Mouse (Mus musculus) testis, adult 2 months (tissue): Measurements from ENCODE around the gene Pde8a. TPM values are rescaled to one million over a fixed set of nuclear protein-coding genes. Genes with fewer than 3 reads are reported as not detected.

Experiments
- H3K27ac ChIP-seq: fragments of 200-500 bp; 2 replicates; pipeline ENCODE4 v1.5.1; 2012; ENCODE audit warnings: low read depth, low read length; ENCODE audit not compliant: control insufficient read depth, insufficient read depth
- H3K27me3 ChIP-seq: fragments of 200-500 bp; 2 replicates; pipeline ENCODE4 v1.6.1; 2012; ENCODE audit warnings: mild to moderate bottlenecking, low read length, moderate library complexity; ENCODE audit not compliant: control insufficient read depth, insufficient read depth
- H3K36me3 ChIP-seq: fragments of 200-500 bp; 2 replicates; pipeline ENCODE4 v1.6.1; 2012; ENCODE audit warnings: mild to moderate bottlenecking, low read length; ENCODE audit not compliant: control insufficient read depth, insufficient read depth
- H3K4me1 ChIP-seq: fragments of 200-500 bp; 2 replicates; pipeline ENCODE4 v1.6.1; 2012; ENCODE audit warnings: low read length; ENCODE audit not compliant: control insufficient read depth, insufficient read depth
- H3K4me3 ChIP-seq: fragments of 200-500 bp; 2 replicates; pipeline ENCODE4 v1.5.1; 2012; ENCODE audit warnings: low read depth, mild to moderate bottlenecking, low read length, moderate library complexity, mixed read lengths; ENCODE audit not compliant: control insufficient read depth
- CTCF ChIP-seq: fragments of 200-500 bp; IDR thresholded peaks from 2 replicates; pipeline ENCODE4 v1.5.1; 2012; ENCODE audit warnings: low read depth, mild to moderate bottlenecking, inconsistent platforms, low read length, moderate library complexity; ENCODE audit not compliant: control insufficient read depth, insufficient read depth, insufficient replicate concordance
- POLR2A ChIP-seq: fragments of 200-500 bp; IDR thresholded peaks from 2 replicates; pipeline ENCODE4 v1.6.1; 2012; ENCODE audit warnings: low read depth, mild to moderate bottlenecking, inconsistent platforms, low read length, moderate library complexity; ENCODE audit not compliant: control insufficient read depth
- polyA plus RNA-seq: library from polyadenylated mRNA; depleted of rRNA; stranded (reverse); fragments of >200 nt; gene quantifications from 2 replicates; pipeline ENCODE4 v1.2.3, GENCODE M21; 2012

The Pde8a gene
- polyA plus RNA-seq, 1 experiment = 101 TPM

GRCm38 (mm10) chr7:81336432-81336786 lies 123.0 kb downstream of the Pde8a start:
- H3K27me3 ChIP-seq = no peaks in the 10 kb centered on the region
- no peak overlapping the region for H3K4me3 ChIP-seq
- H3K36me3 ChIP-seq = no peaks in the 10 kb centered on the region; the same call in none of the 2 replicates
- H3K4me1 ChIP-seq = no peaks in the 10 kb centered on the region
- TF ChIP-seq POLR2A (no peak), CTCF (peak; percentile 30; the same call in 1 of the 2 replicates)
- H3K27ac ChIP-seq = no peak overlapping the region

- H3K27me3 ChIP-seq = no peaks in the 10 kb centered on the region
- H3K36me3 ChIP-seq = no peaks in the 10 kb centered on the region; the same call in none of the 2 replicates
- no peak overlapping the region for H3K4me3 ChIP-seq
- TF ChIP-seq CTCF (no peak), POLR2A (no peak)
- no peaks in the 10 kb centered on the region for H3K4me1 ChIP-seq
- no peak overlapping the region for H3K27ac ChIP-seq
These were observed 124.6 kb downstream of the Pde8a start for GRCm38 (mm10) chr7:81337785-81338521.

GRCm38 (mm10) chr7:81338522-81338873 lies 125.1 kb downstream of the Pde8a start:
- no peaks in the 10 kb centered on the region for H3K4me1 ChIP-seq
- H3K36me3 ChIP-seq = no peaks in the 10 kb centered on the region; the same call in none of the 2 replicates

GRCm38 (mm10) chr7:81339783-81340182 lies 126.4 kb downstream of the Pde8a start:
- Histone ChIP-seq H3K4me3 (no peak overlapping the region), H3K36me3 (no peaks in the 10 kb centered on the region; the same call in none of the 2 replicates), H3K4me1 (no peaks in the 10 kb centered on the region; the same call in 1 of the 2 replicates), H3K27me3 (no peaks in the 10 kb centered on the region), H3K27ac (no peak overlapping the region)
- peak; percentile 74; the same call in 1 of the 2 replicates for TF ChIP-seq CTCF
- TF ChIP-seq POLR2A = no peak

More at GRCm38 (mm10) chr7:81338522-81338873, 125.1 kb downstream of the Pde8a start:
- Histone ChIP-seq H3K4me3 (no peak overlapping the region), H3K27me3 (no peaks in the 10 kb centered on the region), H3K27ac (no peak overlapping the region)
- TF ChIP-seq POLR2A (no peak), CTCF (no peak)

- Histone ChIP-seq H3K4me3 (no peak overlapping the region), H3K27me3 (no peaks in the 10 kb centered on the region), H3K4me1 (no peaks in the 10 kb centered on the region; the same call in 1 of the 2 replicates), H3K27ac (no peak overlapping the region), H3K36me3 (no peaks in the 10 kb centered on the region; the same call in none of the 2 replicates)
- no peak for TF ChIP-seq CTCF
These were observed 128.2 kb downstream of the Pde8a start for GRCm38 (mm10) chr7:81341563-81341962.

GRCm38 (mm10) chr7:81342356-81343094 lies 129.1 kb downstream of the Pde8a start:
- no peaks in the 10 kb centered on the region; the same call in 1 of the 2 replicates for H3K4me1 ChIP-seq
- H3K4me3 ChIP-seq = no peak overlapping the region
- no peak overlapping the region for H3K27ac ChIP-seq
- no peak for TF ChIP-seq CTCF
- no peak for TF ChIP-seq POLR2A
- H3K36me3 ChIP-seq = no peaks in the 10 kb centered on the region; the same call in none of the 2 replicates
- no peaks in the 10 kb centered on the region for H3K27me3 ChIP-seq

- no peak overlapping the region for H3K4me3 ChIP-seq
- no peak overlapping the region for H3K27ac ChIP-seq
- TF ChIP-seq POLR2A (no peak), CTCF (no peak)
- H3K27me3 ChIP-seq = no peaks in the 10 kb centered on the region
- no peaks in the 10 kb centered on the region; the same call in 1 of the 2 replicates for H3K4me1 ChIP-seq
- H3K36me3 ChIP-seq = no peaks in the 10 kb centered on the region; the same call in none of the 2 replicates
These were observed 129.9 kb downstream of the Pde8a start for GRCm38 (mm10) chr7:81343316-81343715.
